Mouse (Mus musculus) liver, embryonic 14.5 days (tissue): ENCODE data around the gene D10Wsu102e.

ENCODE experiments used
- CTCF ChIP-seq: IDR thresholded peaks from 2 replicates; pipeline ENCODE4 v1.5.1; 2016; ENCODE audit warnings: antibody characterized with exemption, low read depth, control low read depth
- EP300 ChIP-seq: IDR thresholded peaks from 2 replicates; pipeline ENCODE4 v1.6.1; 2016; ENCODE audit warnings: antibody characterized with exemption, low read depth

- TF ChIP-seq CTCF (no peak), EP300 (no peak)
Observed at GRCm38 (mm10) chr10:83350689-83351088, 9.3 kb upstream of the D10Wsu102e start.
